Mouse (Mus musculus) gastrocnemius, adult 2 months (tissue): ENCODE results near the gene Dlgap5. TPM values are rescaled to one million over a fixed set of nuclear protein-coding genes. Genes with fewer than 3 reads are reported as not detected.

Experiments
- DNase-seq: peaks from one replicate; pipeline ENCODE4 v3.0.0; 2022
- H3K27ac ChIP-seq: fragments of 200-600 bp; 2 replicates; pipeline ENCODE4 v1.8.1; 2022; ENCODE audit warnings: mild to moderate bottlenecking
- H3K4me3 ChIP-seq: fragments of 200-600 bp; 2 replicates; pipeline ENCODE4 v1.8.1; 2022; ENCODE audit warnings: mild to moderate bottlenecking, moderate library complexity
- CTCF ChIP-seq: fragments of 200-600 bp; IDR thresholded peaks from 2 replicates; pipeline ENCODE4 v1.8.1; 2022; ENCODE audit warnings: antibody characterized with exemption, mild to moderate bottlenecking, moderate library complexity
- intact Hi-C: fragments of 180-260 bp; cut with DNase I; formaldehyde crosslinking; loops from one replicate; pipeline ENCODE4 v1.15.1; 2025
- total RNA-seq, 2 experiments: library from RNA; stranded (reverse); gene quantifications; 2 replicates each; pipeline ENCODE4 v1.2.3; 2021

The Dlgap5 gene
- total RNA-seq, 2 experiments from 2014 or later = not detected

- intact Hi-C loops = no loop called here
- DNase-seq = no peak
- no peak for TF ChIP-seq CTCF
- H3K4me3 ChIP-seq = no peak overlapping the region
- H3K27ac ChIP-seq = no peak overlapping the region
Observed at GRCm38 (mm10) chr14:47359610-47360009, 58.6 kb downstream of the Dlgap5 start.

- intact Hi-C loops = no loop called here
- Histone ChIP-seq H3K27ac (no peak overlapping the region), H3K4me3 (no peak overlapping the region)
- TF ChIP-seq CTCF = no peak
- no peak for DNase-seq
Observed at GRCm38 (mm10) chr14:47356622-47357021, 61.6 kb downstream of the Dlgap5 start.

- DNase-seq = no peak
- no peak for TF ChIP-seq CTCF
- Histone ChIP-seq H3K27ac (no peak overlapping the region), H3K4me3 (no peak overlapping the region)
- intact Hi-C loops = no loop called here
Observed at GRCm38 (mm10) chr14:47354948-47355347, 63.3 kb downstream of the Dlgap5 start.

- DNase-seq = no peak
- H3K4me3 ChIP-seq = no peak overlapping the region
- H3K27ac ChIP-seq = no peak overlapping the region
- TF ChIP-seq CTCF = peak; percentile 32
- intact Hi-C loops = no loop called here
Observed at GRCm38 (mm10) chr14:47354111-47354577, 64.1 kb downstream of the Dlgap5 start.

- Histone ChIP-seq H3K27ac (no peak overlapping the region), H3K4me3 (no peak overlapping the region)
- intact Hi-C loops = no loop called here
- DNase-seq = no peak
- no peak for TF ChIP-seq CTCF
Observed at GRCm38 (mm10) chr14:47353240-47353639, 65.0 kb downstream of the Dlgap5 start.

- H3K4me3 ChIP-seq = no peak overlapping the region
- intact Hi-C loops = no loop called here
- no peak for TF ChIP-seq CTCF
- no peak overlapping the region for H3K27ac ChIP-seq
- DNase-seq = no peak
Observed at GRCm38 (mm10) chr14:47352272-47352671, 65.9 kb downstream of the Dlgap5 start.

- TF ChIP-seq CTCF = no peak
- Histone ChIP-seq H3K27ac (no peak overlapping the region), H3K4me3 (no peak overlapping the region)
- intact Hi-C loops = no loop called here
- no peak for DNase-seq
Observed at GRCm38 (mm10) chr14:47350974-47351373, 67.2 kb downstream of the Dlgap5 start.

- Histone ChIP-seq H3K4me3 (no peak overlapping the region), H3K27ac (no peak overlapping the region)
- intact Hi-C loops = no loop called here
- no peak for TF ChIP-seq CTCF
- DNase-seq = no peak
Observed at GRCm38 (mm10) chr14:47346715-47347114, 71.5 kb downstream of the Dlgap5 start.

- DNase-seq = no peak
- intact Hi-C loops = no loop called here
- no peak overlapping the region for H3K4me3 ChIP-seq
- TF ChIP-seq CTCF = no peak
- H3K27ac ChIP-seq = no peak overlapping the region
Observed at GRCm38 (mm10) chr14:47341811-47342291, 76.4 kb downstream of the Dlgap5 start.

GRCm38 (mm10) chr14:47340231-47340925, 77.8 kb downstream of the Dlgap5 start:
- Histone ChIP-seq H3K4me3 (no peak overlapping the region), H3K27ac (no peak overlapping the region)
- intact Hi-C loops = no loop called here
- no peak for DNase-seq
- no peak for TF ChIP-seq CTCF

Other genes starting within 250 kb of the Dlgap5 start
- gene Gch1, start 229.0 kb downstream of the Dlgap5 start, total RNA-seq = 1 to 10 TPM; 2.3 to 3.0 TPM
- gene Wdhd1, start 141.6 kb downstream of the Dlgap5 start, total RNA-seq = 1 to 10 TPM in 1 of 2 experiments, under 1 TPM in 1; 0.31 to 1.6 TPM
- 10 to 100 TPM in 1 of 2 experiments, 1 to 10 TPM in 1; 6.3 to 11.3 TPM for gene Socs4, start 141.5 kb downstream of the Dlgap5 start, total RNA-seq
- 10 to 100 TPM; 27.8 to 28.1 TPM for gene Mapk1ip1l, start 120.1 kb downstream of the Dlgap5 start, total RNA-seq
- gene Lgals3, start 50.7 kb downstream of the Dlgap5 start, total RNA-seq = 1 to 10 TPM; 2.9 to 4.0 TPM
- gene Fbxo34, start 32.0 kb upstream of the Dlgap5 start, total RNA-seq = 10 to 100 TPM; 10.7 to 12.3 TPM
- gene Atg14, start 152.2 kb upstream of the Dlgap5 start, total RNA-seq = 1 to 10 TPM; 5.9 to 7.8 TPM
- gene Ktn1, start 230.0 kb upstream of the Dlgap5 start, total RNA-seq = 100 to 1,000 TPM; 198 to 209 TPM